Mouse (Mus musculus) myocyte (in vitro differentiated cells): ENCODE data around the gene Sec61a1. TPM values are rescaled to one million over a fixed set of nuclear protein-coding genes. Genes with fewer than 3 reads are reported as not detected.

ENCODE experiments used
- H3K27me3 ChIP-seq: one replicate; pipeline ENCODE4 v1.6.1; 2011; ENCODE audit not compliant: control insufficient read depth, insufficient read depth, insufficient read length
- H3K36me3 ChIP-seq: one replicate; pipeline ENCODE4 v1.6.1; 2011; ENCODE audit not compliant: control insufficient read depth, insufficient read depth
- H3K4me2 ChIP-seq: one replicate; pipeline ENCODE4 v1.6.1; 2011; ENCODE audit warnings: low read depth, control low read depth
- H3K4me3 ChIP-seq: one replicate; pipeline ENCODE4 v1.5.1; 2011; ENCODE audit warnings: mild to moderate bottlenecking, control low read depth, moderate library complexity
- H3K79me2 ChIP-seq: one replicate; pipeline ENCODE4 v1.6.1; 2011; ENCODE audit not compliant: control insufficient read depth, insufficient read depth
- H3ac ChIP-seq: one replicate; pipeline ENCODE4 v1.6.1; 2011; ENCODE audit not compliant: control insufficient read depth, insufficient read length
- CEBPB ChIP-seq: IDR thresholded peaks from 2 replicates; pipeline ENCODE4 v1.6.1; 2011; ENCODE audit warnings: mild to moderate bottlenecking, moderate library complexity; ENCODE audit not compliant: poor library complexity, insufficient read depth, severe bottlenecking
- E2F4 ChIP-seq: IDR thresholded peaks from one replicate; pipeline ENCODE4 v1.6.1; 2011; ENCODE audit warnings: mild to moderate bottlenecking, control low read depth, moderate library complexity; ENCODE audit not compliant: insufficient read depth
- MAX ChIP-seq: IDR thresholded peaks from one replicate; pipeline ENCODE4 v1.6.1; 2011; ENCODE audit warnings: low read depth, mild to moderate bottlenecking, control low read depth
- MYOD1 ChIP-seq, 3 experiments: IDR thresholded peaks; one replicate each; pipeline ENCODE4 v1.6.1; 2011; ENCODE audit warnings: control low read depth in 2 of 3, low read depth in 2 of 3, mild to moderate bottlenecking in 2 of 3, moderate library complexity in 1 of 3; ENCODE audit not compliant: insufficient read length in 2 of 3, control insufficient read depth in 1 of 3
- MYOG ChIP-seq, 3 experiments: IDR thresholded peaks; one replicate each; pipeline ENCODE4 v1.6.1; 2011; ENCODE audit warnings: control low read depth in 2 of 3, low read depth in 2 of 3, mild to moderate bottlenecking in 2 of 3; ENCODE audit not compliant: insufficient read length in 2 of 3, control insufficient read depth in 1 of 3, insufficient read depth in 1 of 3
- POLR2A ChIP-seq: IDR thresholded peaks from one replicate; pipeline ENCODE4 v1.6.1; 2011; ENCODE audit warnings: low read depth, mild to moderate bottlenecking, control low read depth, moderate library complexity; ENCODE audit not compliant: insufficient read length
- POLR2AphosphoS2 ChIP-seq: IDR thresholded peaks from one replicate; pipeline ENCODE4 v1.6.1; 2011; ENCODE audit warnings: low read depth, control low read depth; ENCODE audit not compliant: insufficient read length
- REST ChIP-seq: IDR thresholded peaks from one replicate; pipeline ENCODE4 v1.6.1; 2011; ENCODE audit warnings: mild to moderate bottlenecking, control low read depth, moderate library complexity; ENCODE audit not compliant: insufficient read depth, insufficient read length
- SRF ChIP-seq: IDR thresholded peaks from one replicate; pipeline ENCODE4 v1.6.1; 2011; ENCODE audit warnings: low read depth; ENCODE audit not compliant: control insufficient read depth, insufficient read length
- TCF12 ChIP-seq: IDR thresholded peaks from one replicate; pipeline ENCODE4 v1.6.1; 2011; ENCODE audit warnings: mild to moderate bottlenecking, control low read depth; ENCODE audit not compliant: poor library complexity, insufficient read depth, severe bottlenecking
- TCF3 ChIP-seq: IDR thresholded peaks from one replicate; pipeline ENCODE4 v1.6.1; 2011; ENCODE audit warnings: low read depth, control low read depth; ENCODE audit not compliant: insufficient read length
- USF1 ChIP-seq: IDR thresholded peaks from one replicate; pipeline ENCODE4 v1.6.1; 2011; ENCODE audit warnings: low read depth, mild to moderate bottlenecking, control low read depth, moderate library complexity
- polyA plus RNA-seq: library from polyadenylated mRNA; unstranded; fragments of >200 nt; fragmentation: generic; extraction: Trizol; gene quantifications from one replicate; pipeline ENCODE4 v1.2.1, GENCODE M21; 2012; ENCODE audit warnings: missing spikeins

Gene Sec61a1
- polyA plus RNA-seq, 1 experiment, result 106 TPM

- Histone ChIP-seq H3ac (no peak overlapping the region), H3K4me3 (no peak overlapping the region), H3K36me3 (no peaks in the 10 kb centered on the region), H3K79me2 (no peaks in the 10 kb centered on the region), H3K27me3 (peaks cover 11% of the 10 kb centered on the region), H3K4me2 (no peak overlapping the region)
- TF ChIP-seq MYOD1 (IDR thresholded peaks at IDR 0.05; ENCODE audit: control insufficient read depth in 1 of 3, insufficient read length in 2 of 3, low read depth in 2 of 3), result no peak
- no peak for TF ChIP-seq MAX
- no peak for TF ChIP-seq TCF3
- TF ChIP-seq SRF, result no peak
- no peak for TF ChIP-seq TCF12
- TF ChIP-seq MYOG (IDR thresholded peaks at IDR 0.05; ENCODE audit: control insufficient read depth in 1 of 3, insufficient read depth in 1 of 3, insufficient read length in 2 of 3, low read depth in 2 of 3), result no peak
- TF ChIP-seq POLR2AphosphoS2, result no peak
- no peak for TF ChIP-seq REST
- no peak for TF ChIP-seq USF1
- TF ChIP-seq E2F4, result no peak
Measured at GRCm38 (mm10) chr6:88524056-88524455, 5.4 kb upstream of the Sec61a1 start.

DNA sequence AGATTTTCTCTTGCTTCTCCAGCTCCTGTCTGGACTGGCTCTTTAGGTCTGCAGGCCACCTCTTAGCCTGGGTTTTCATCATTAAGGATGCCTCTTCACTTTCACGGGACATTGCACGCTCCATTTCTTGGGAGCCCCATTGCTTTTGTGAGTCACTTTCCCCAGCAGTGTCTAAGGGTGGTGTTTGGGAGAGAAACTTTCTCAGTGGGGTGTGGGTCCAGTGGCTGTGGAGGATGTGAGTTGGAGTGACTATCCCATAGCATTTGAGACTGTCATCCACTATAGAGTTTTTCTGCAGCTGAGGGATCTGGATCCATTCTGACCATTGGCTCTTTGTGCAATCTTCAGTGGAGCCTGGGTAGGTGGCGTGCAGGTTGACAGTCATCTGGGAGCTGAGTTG, 4.7 kb upstream of the Sec61a1 start:
- Histone ChIP-seq H3ac (no peak overlapping the region), H3K36me3 (no peaks in the 10 kb centered on the region), H3K4me2 (no peak overlapping the region), H3K4me3 (no peak overlapping the region), H3K79me2 (no peaks in the 10 kb centered on the region), H3K27me3 (peaks cover 11% of the 10 kb centered on the region)
- TF ChIP-seq TCF3 (no peak), MYOG (IDR thresholded peaks at IDR 0.05; ENCODE audit: control insufficient read depth in 1 of 3, insufficient read depth in 1 of 3, insufficient read length in 2 of 3, low read depth in 2 of 3) (no peak), USF1 (no peak), MAX (no peak), POLR2AphosphoS2 (no peak), TCF12 (no peak), POLR2A (no peak), E2F4 (no peak), SRF (no peak), CEBPB (no peak), MYOD1 (IDR thresholded peaks at IDR 0.05; ENCODE audit: control insufficient read depth in 1 of 3, insufficient read length in 2 of 3, low read depth in 2 of 3) (no peak), REST (no peak)

- no peak overlapping the region for H3K4me2 ChIP-seq
- H3K36me3 ChIP-seq, result no peaks in the 10 kb centered on the region
- H3ac ChIP-seq, result no peak overlapping the region
- peaks cover 4% of the 10 kb centered on the region for H3K79me2 ChIP-seq
- no peak overlapping the region for H3K4me3 ChIP-seq
- peaks cover 11% of the 10 kb centered on the region for H3K27me3 ChIP-seq
- TF ChIP-seq CEBPB (no peak), POLR2AphosphoS2 (no peak), MYOD1 (IDR thresholded peaks at IDR 0.05; ENCODE audit: control insufficient read depth in 1 of 3, insufficient read length in 2 of 3, low read depth in 2 of 3) (no peak), USF1 (no peak), MAX (no peak), E2F4 (no peak), TCF3 (no peak), SRF (no peak), TCF12 (no peak), POLR2A (no peak), MYOG (IDR thresholded peaks at IDR 0.05; ENCODE audit: control insufficient read depth in 1 of 3, insufficient read depth in 1 of 3, insufficient read length in 2 of 3, low read depth in 2 of 3) (no peak), REST (no peak)
Measured at GRCm38 (mm10) chr6:88523043-88523442, 4.3 kb upstream of the Sec61a1 start.

DNA sequence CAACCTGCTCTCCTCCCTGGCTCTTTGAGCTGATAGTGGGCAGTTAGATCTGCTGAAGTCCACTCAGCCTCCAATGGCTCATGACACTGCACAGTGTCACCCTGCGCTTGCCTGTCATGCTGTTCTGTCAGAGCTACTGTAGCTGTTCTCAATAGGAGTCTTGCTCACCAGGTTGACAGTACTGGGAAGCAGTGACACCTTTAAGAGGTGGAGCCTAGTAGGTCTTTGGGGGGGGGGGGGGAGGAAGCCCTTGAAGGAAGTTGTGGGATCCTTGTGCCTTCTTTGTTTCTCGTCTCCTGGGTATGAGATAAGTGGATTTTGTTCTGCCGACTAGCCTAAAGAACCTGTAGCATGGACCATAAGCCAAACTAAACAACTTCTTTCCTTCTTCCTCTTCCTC, 3.9 kb upstream of the Sec61a1 start:
- peaks cover 8% of the 10 kb centered on the region for H3K79me2 ChIP-seq
- H3K4me2 ChIP-seq, result no peak overlapping the region
- H3K36me3 ChIP-seq, result no peaks in the 10 kb centered on the region
- no peak overlapping the region for H3ac ChIP-seq
- no peak for TF ChIP-seq POLR2AphosphoS2
- TF ChIP-seq MYOG (IDR thresholded peaks at IDR 0.05; ENCODE audit: control insufficient read depth in 1 of 3, insufficient read depth in 1 of 3, insufficient read length in 2 of 3, low read depth in 2 of 3), result no peak
- TF ChIP-seq TCF12, result no peak
- no peak for TF ChIP-seq CEBPB
- TF ChIP-seq USF1, result no peak
- TF ChIP-seq TCF3, result no peak
- TF ChIP-seq E2F4, result no peak
- TF ChIP-seq SRF, result no peak
- TF ChIP-seq REST, result no peak
- peaks cover 10% of the 10 kb centered on the region for H3K27me3 ChIP-seq
- no peak overlapping the region for H3K4me3 ChIP-seq

- Histone ChIP-seq H3K27me3 (peaks cover 2% of the 10 kb centered on the region), H3ac (no peak overlapping the region), H3K36me3 (no peaks in the 10 kb centered on the region), H3K4me2 (no peak overlapping the region), H3K79me2 (peaks cover 16% of the 10 kb centered on the region), H3K4me3 (no peak overlapping the region)
- TF ChIP-seq CEBPB (no peak), REST (no peak), MYOG (IDR thresholded peaks at IDR 0.05; ENCODE audit: control insufficient read depth in 1 of 3, insufficient read depth in 1 of 3, insufficient read length in 2 of 3, low read depth in 2 of 3) (no peak), SRF (no peak), E2F4 (no peak), POLR2AphosphoS2 (no peak), USF1 (no peak), MAX (no peak), TCF3 (no peak), MYOD1 (IDR thresholded peaks at IDR 0.05; ENCODE audit: control insufficient read depth in 1 of 3, insufficient read length in 2 of 3, low read depth in 2 of 3) (no peak), POLR2A (no peak), TCF12 (no peak)
Measured at GRCm38 (mm10) chr6:88521821-88522220, 3.1 kb upstream of the Sec61a1 start.
